Mouse (Mus musculus) liver, embryonic 16.5 days (tissue): ENCODE data around the gene Fzd1. TPM values are rescaled to one million over a fixed set of nuclear protein-coding genes. Genes with fewer than 3 reads are reported as not detected.
A peak's percentile ranks its signal among the peaks of the same experiment; 100 is the strongest.

Experiments
- ATAC-seq: fragments of 200-750 bp; cut with Nextera tagmentation; 2 replicates; pipeline ENCODE4 v1.8.0; 2017; ENCODE audit warnings: low read depth, mild to moderate bottlenecking, moderate number of reproducible peaks, moderate library complexity
- H3K27ac ChIP-seq: fragments of 300-500 bp; sonication (generic); 2 replicates; pipeline ENCODE4 v1.5.1; 2014; ENCODE audit warnings: mild to moderate bottlenecking, low read length
- H3K27me3 ChIP-seq: fragments of 300-500 bp; sonication (generic); 2 replicates; pipeline ENCODE4 v1.6.1; 2014; ENCODE audit warnings: low read depth, low read length, mixed read lengths; ENCODE audit not compliant: control insufficient read depth, insufficient read depth
- H3K36me3 ChIP-seq: fragments of 300-500 bp; sonication (generic); 2 replicates; pipeline ENCODE4 v1.6.1; 2014; ENCODE audit warnings: mild to moderate bottlenecking; ENCODE audit not compliant: control insufficient read depth, insufficient read depth
- H3K4me1 ChIP-seq: fragments of 300-500 bp; sonication (generic); 2 replicates; pipeline ENCODE4 v1.6.1; 2014; ENCODE audit warnings: low read depth, low read length, mixed read lengths; ENCODE audit not compliant: control insufficient read depth
- H3K4me2 ChIP-seq: fragments of 300-500 bp; sonication (generic); 2 replicates; pipeline ENCODE4 v1.6.1; 2014; ENCODE audit warnings: low read depth, low read length, mixed read lengths
- H3K4me3 ChIP-seq: fragments of 300-500 bp; sonication (generic); 2 replicates; pipeline ENCODE4 v1.5.1; 2014; ENCODE audit warnings: low read depth, mild to moderate bottlenecking, low read length
- H3K9ac ChIP-seq: fragments of 300-500 bp; sonication (generic); 2 replicates; pipeline ENCODE4 v1.6.1; 2014; ENCODE audit warnings: low read depth, low read length
- H3K9me3 ChIP-seq: fragments of 300-500 bp; sonication (generic); replicated peaks from 2 replicates; pipeline ENCODE4 v1.6.1; 2016; ENCODE audit warnings: low read length; ENCODE audit not compliant: control insufficient read depth
- WGBS: fragments of 180-500 bp; shearing (Covaris S2); extraction: QIAGEN DNeasy Blood & Tissue Kit; methylation state at CpG from one replicate; pipeline ENCODE4 v1.1.7; 2014; ENCODE audit not compliant: insufficient replicate concordance; 5-methylcytosine and 5-hydroxymethylcytosine counted together
- microRNA-seq: library from miRNA; unstranded; fragments of <30 nt; microRNA quantifications from one replicate; pipeline ENCODE4, GENCODE M21; 2016
- polyA plus RNA-seq: library from polyadenylated mRNA; unstranded; fragments of >200 nt; fragmentation: Nextera tagmentation; extraction: Ambion mirVana; gene quantifications from 2 replicates; pipeline ENCODE4 v1.2.1, GENCODE M21; 2015

Gene Fzd1
- polyA plus RNA-seq, 1 experiment from 2014 or later: 3.0 TPM

DNA sequence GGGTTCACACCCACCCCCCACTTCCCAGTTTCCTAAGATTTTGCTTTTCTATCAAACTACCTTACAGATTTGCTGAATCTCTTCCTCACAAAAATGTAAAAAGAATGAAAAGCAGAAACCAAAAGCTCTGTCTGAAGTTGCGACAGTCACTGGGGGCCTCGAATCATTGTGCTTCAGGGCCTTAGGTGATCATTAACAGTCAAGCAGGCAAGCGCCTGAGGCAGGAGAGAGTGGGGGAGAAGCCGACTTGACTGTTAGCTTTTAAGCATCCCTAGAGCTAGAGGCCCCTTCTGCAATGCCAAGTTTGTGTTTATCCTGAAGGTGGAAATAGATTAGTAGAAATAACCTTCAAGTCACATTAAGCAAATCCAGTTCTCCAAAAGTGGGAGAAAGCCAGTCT is 24.6 kb downstream of the Fzd1 start:
- Histone ChIP-seq H3K36me3 (no peaks in the 10 kb centered on the region), H3K9ac (no peak overlapping the region), H3K27me3 (no peaks in the 10 kb centered on the region), H3K4me1 (no peaks in the 10 kb centered on the region), H3K4me3 (no peak overlapping the region), H3K9me3 (no peaks in the 10 kb centered on the region), H3K4me2 (no peak overlapping the region), H3K27ac (no peak overlapping the region)
- ATAC-seq: 0 out of 2 replicates have a peak, but pooled peaks have one; percentile 47
- 53% methylated on average over 4 of the region's 4 CpGs for WGBS

DNA sequence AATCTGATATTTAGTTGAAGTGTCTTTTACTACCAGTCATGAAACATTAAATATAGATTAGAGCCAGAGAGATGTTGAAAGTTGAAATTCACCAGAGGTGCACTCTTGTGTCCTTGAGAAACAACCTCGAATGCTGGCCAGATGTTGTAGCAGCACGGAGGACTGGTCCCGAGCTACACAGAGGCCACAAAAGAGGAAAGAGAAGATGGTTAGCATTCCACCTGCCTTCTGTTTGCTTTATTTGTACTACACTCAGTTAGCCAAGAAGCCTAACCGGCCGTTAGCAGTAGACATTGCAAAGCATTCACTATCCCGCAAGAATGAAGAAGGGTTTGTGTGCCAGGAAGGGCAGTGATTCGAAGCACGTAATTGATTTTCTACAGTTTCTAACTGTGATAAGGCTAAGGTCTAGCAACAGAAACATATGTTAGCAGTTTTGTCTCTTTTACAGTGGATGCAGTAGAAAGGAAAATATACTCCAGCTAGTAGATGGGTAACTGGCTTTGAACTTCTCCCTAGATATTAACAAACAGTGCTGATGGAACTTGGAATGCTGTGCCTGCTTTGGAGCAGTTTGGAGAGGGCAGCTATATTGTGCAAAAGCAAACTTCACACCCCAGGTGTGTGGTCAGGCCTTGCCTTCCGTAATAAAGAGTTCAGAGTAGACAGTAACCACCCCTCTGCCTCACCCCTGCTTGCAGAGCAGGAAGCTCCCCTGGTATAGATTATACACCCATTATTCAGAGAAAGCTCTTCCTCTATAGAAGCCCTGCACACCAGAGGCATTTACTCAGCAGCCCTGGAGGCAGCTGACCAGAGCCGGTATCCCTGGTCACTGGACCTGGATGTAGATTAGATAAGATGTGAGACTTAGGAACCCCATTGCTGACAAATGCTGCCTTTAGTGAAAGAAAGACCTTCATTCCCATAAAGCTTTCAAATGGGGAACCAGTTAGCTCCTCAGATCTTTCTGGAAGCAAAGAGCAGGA is 25.3 kb downstream of the Fzd1 start:
- no peak overlapping the region for H3K4me2 ChIP-seq
- no peak overlapping the region for H3K27ac ChIP-seq
- H3K4me3 ChIP-seq: no peak overlapping the region
- H3K9me3 ChIP-seq: no peaks in the 10 kb centered on the region
- 55% methylated on average over 10 of the region's 10 CpGs for WGBS
- no peak overlapping the region for H3K9ac ChIP-seq
- peak; percentile 82 for ATAC-seq
- H3K36me3 ChIP-seq: no peaks in the 10 kb centered on the region
- no peaks in the 10 kb centered on the region for H3K27me3 ChIP-seq
- no peaks in the 10 kb centered on the region for H3K4me1 ChIP-seq

DNA sequence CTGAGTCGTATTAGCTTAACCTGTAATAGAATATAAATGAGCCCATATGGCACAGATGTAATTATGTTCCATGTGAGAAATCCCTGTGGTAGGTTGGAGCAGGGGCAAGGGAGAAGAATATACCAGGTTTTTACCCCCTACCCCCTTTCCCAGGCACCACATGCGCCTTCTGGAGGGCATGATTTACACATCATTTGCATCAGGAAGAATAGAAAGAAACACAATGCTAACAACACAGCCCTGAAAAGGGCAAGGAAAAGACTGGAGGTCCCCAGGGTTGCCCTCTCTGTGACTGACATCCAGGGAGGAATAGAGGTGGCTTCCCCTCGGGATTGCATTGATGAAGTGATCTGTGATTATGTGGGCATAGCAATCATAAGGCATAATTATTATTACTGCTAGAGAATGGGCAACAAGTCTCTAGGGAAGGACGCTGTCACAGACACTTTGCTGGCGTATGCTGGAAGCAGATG is 26.1 kb downstream of the Fzd1 start:
- Histone ChIP-seq H3K4me1 (no peaks in the 10 kb centered on the region), H3K27me3 (no peaks in the 10 kb centered on the region), H3K36me3 (no peaks in the 10 kb centered on the region), H3K4me3 (no peak overlapping the region), H3K27ac (no peak overlapping the region), H3K9me3 (no peaks in the 10 kb centered on the region), H3K9ac (no peak overlapping the region), H3K4me2 (no peak overlapping the region)
- 57% methylated on average over 5 of the region's 5 CpGs for WGBS
- no peak for ATAC-seq

DNA sequence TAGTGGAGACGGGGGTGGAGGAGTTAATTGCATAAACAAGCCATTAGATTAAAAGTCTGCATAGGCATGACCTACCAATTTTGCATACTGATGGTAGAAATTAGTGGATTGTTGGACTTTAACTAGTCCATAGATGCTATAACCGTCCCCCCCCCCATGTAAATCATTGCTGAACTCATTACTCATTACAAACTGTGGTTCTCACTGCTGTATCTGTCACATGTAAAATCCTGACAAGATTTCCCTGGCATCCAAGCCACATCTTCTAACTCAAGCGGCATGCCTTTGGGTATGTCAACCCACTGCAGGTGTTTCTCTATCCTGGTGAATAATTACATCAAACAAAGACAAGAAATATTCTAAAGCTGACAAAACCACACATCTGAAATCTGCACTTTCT is 26.8 kb downstream of the Fzd1 start:
- Histone ChIP-seq H3K9ac (no peak overlapping the region), H3K4me2 (no peak overlapping the region), H3K4me3 (no peak overlapping the region), H3K27me3 (no peaks in the 10 kb centered on the region), H3K27ac (no peak overlapping the region), H3K36me3 (no peaks in the 10 kb centered on the region), H3K9me3 (no peaks in the 10 kb centered on the region), H3K4me1 (no peaks in the 10 kb centered on the region)
- 56% methylated on average over 3 of the region's 3 CpGs for WGBS
- no peak for ATAC-seq

Small RNA genes within 50 kb of the gene (microRNA-seq; reads per million reads assigned to microRNA genes)
- gene Gm44483: not detected
